Mouse (Mus musculus) kidney, postnatal 0 days (tissue): ENCODE data around the gene Hbb-bh1. TPM values are rescaled to one million over a fixed set of nuclear protein-coding genes. Genes with fewer than 3 reads are reported as not detected.
"Not testable (repeated sequence)": the region's sequence is repeated elsewhere in the genome, so short reads cannot be mapped to it uniquely, and the experiment has no call there.

Experiments used
- ATAC-seq: fragments of 200-750 bp; cut with Nextera tagmentation; replicated peaks from 2 replicates; pipeline ENCODE4 v1.8.0; 2017; ENCODE audit warnings: low read depth, moderate number of reproducible peaks, moderate TSS enrichment, moderate library complexity; ENCODE audit not compliant: low FRiP score
- DNase-seq: peaks from one replicate; pipeline ENCODE4 v3.0.0-alpha.2; 2016; ENCODE audit warnings: low spot score
- H3K27ac ChIP-seq: fragments of 300-500 bp; sonication (generic); 2 replicates; pipeline ENCODE4 v1.5.1; 2014; ENCODE audit warnings: mild to moderate bottlenecking
- H3K27me3 ChIP-seq: fragments of 300-500 bp; sonication (generic); 2 replicates; pipeline ENCODE4 v1.6.1; 2014; ENCODE audit warnings: low read length, mixed read lengths; ENCODE audit not compliant: insufficient read depth
- H3K36me3 ChIP-seq: fragments of 300-500 bp; sonication (generic); 2 replicates; pipeline ENCODE4 v1.6.1; 2014; ENCODE audit warnings: low read length, mixed read lengths; ENCODE audit not compliant: insufficient read depth
- H3K4me1 ChIP-seq: fragments of 300-500 bp; sonication (generic); replicated peaks from 2 replicates; pipeline ENCODE4 v1.6.1; 2014; ENCODE audit warnings: antibody characterized with exemption, low read length, mixed read lengths; ENCODE audit not compliant: insufficient read depth
- H3K4me2 ChIP-seq: fragments of 300-500 bp; sonication (generic); 2 replicates; pipeline ENCODE4 v1.6.1; 2014; ENCODE audit warnings: mild to moderate bottlenecking, low read length, moderate library complexity, mixed read lengths
- H3K4me3 ChIP-seq: fragments of 300-500 bp; sonication (generic); replicated peaks from 2 replicates; pipeline ENCODE4 v1.5.1; 2014; ENCODE audit warnings: low read depth, low read length
- H3K9ac ChIP-seq: fragments of 300-500 bp; sonication (generic); 2 replicates; pipeline ENCODE4 v1.6.1; 2014; ENCODE audit warnings: low read depth, low read length
- H3K9me3 ChIP-seq: fragments of 300-500 bp; sonication (generic); replicated peaks from 2 replicates; pipeline ENCODE4 v1.6.1; 2016; ENCODE audit warnings: low read length, inconsistent platforms, mixed read lengths
- CTCF ChIP-seq: IDR thresholded peaks from 2 replicates; pipeline ENCODE4 v1.5.1; 2016; ENCODE audit warnings: antibody characterized with exemption, low read depth, mild to moderate bottlenecking, moderate library complexity
- WGBS: fragments of 180-500 bp; shearing (Covaris S2); extraction: QIAGEN DNeasy Blood & Tissue Kit; methylation state at CpG from one replicate; pipeline ENCODE4 v1.1.7; 2014; 5-methylcytosine and 5-hydroxymethylcytosine counted together
- polyA plus RNA-seq: library from polyadenylated mRNA; unstranded; fragments of >200 nt; fragmentation: Nextera tagmentation; extraction: Ambion mirVana; gene quantifications from 2 replicates; pipeline ENCODE4 v1.2.1, GENCODE M21; 2015

Gene Hbb-bh1
- polyA plus RNA-seq, 1 experiment from 2014 or later, result not detected

DNA sequence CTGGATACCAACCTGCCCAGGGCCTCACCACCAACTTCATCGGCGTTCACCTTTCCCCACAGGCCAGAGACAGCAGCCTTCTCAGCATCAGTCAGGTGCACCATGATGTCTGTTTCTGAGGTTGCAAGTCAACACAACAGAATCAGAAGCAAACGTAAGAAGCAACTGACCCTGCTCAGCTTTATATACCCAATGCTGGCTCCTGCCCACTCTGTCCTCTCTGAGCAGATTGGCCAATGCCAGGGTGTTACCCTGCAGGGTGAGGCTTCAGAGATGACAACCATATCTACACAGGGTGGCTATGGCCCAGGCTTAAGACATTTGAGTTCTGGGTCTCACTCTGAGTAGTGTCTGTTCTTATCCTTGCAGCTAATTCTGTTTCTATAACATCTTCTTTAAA lies 29.2 kb downstream of the Hbb-bh1 start, which contains the start of gene Hbb-bt:
Hbb-bt (minus strand) TSS at position 231 of the 400 bp plus-strand sequence.
- DNase-seq (no peak), ATAC-seq (no peak)

DNA sequence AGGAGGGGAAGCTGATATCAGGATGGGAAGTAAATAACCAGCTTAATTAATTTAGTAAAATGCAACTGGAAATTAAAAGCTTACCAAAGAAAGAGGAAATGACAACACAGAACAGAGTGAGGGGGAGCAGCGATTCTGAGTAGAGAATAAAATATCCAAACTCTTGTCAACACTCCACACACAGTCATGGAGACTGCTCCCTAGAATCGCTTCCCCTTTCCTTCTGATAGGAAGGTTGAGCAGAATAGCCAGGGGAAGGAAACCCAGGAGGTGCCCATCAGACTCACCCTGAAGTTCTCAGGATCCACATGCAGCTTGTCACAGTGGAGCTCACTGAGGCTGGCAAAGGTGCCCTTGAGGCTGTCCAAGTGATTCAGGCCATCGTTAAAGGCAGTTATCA lies 29.8 kb downstream of the Hbb-bh1 start:
- not testable (repeated sequence) for ATAC-seq, H3K27me3 ChIP-seq, H3K4me1 ChIP-seq, H3K9ac ChIP-seq, H3K9me3 ChIP-seq, H3K27ac ChIP-seq, H3K4me2 ChIP-seq, H3K36me3 ChIP-seq, H3K4me3 ChIP-seq, DNase-seq
- WGBS, result no CpG with 5 or more reads among the region's 3 CpGs

More for the DNA sequence above, 29.2 kb downstream of the Hbb-bh1 start, which contains the start of gene Hbb-bt:
- H3K9me3 ChIP-seq, result no peaks in the 10 kb centered on the region
- H3K4me2 ChIP-seq, result no peak within 1 kb of the TSS
- H3K4me3 ChIP-seq, result no peak within 1 kb of the TSS
- H3K4me1 ChIP-seq, result no peaks in the 10 kb centered on the region
- WGBS, result 88% methylated on average over 3 of the region's 3 CpGs
- H3K9ac ChIP-seq, result no peak within 1 kb of the TSS
- no peaks in the 10 kb centered on the region for H3K36me3 ChIP-seq
- no peaks in the 10 kb centered on the region for H3K27me3 ChIP-seq
- no peak for TF ChIP-seq CTCF
- no peak within 1 kb of the TSS for H3K27ac ChIP-seq

GRCm38 (mm10) chr7:103812174-103812573 lies 30.8 kb downstream of the Hbb-bh1 start:
- Histone ChIP-seq H3K9ac (no peak overlapping the region), H3K27ac (no peak overlapping the region), H3K4me1 (no peaks in the 10 kb centered on the region), H3K36me3 (no peaks in the 10 kb centered on the region), H3K9me3 (no peaks in the 10 kb centered on the region), H3K27me3 (no peaks in the 10 kb centered on the region), H3K4me2 (no peak overlapping the region), H3K4me3 (no peak overlapping the region)
- DNase-seq (no peak), ATAC-seq (no peak)
- TF ChIP-seq CTCF, result no peak
- WGBS, result 33% methylated on average over 1 of the region's 1 CpGs

GRCm38 (mm10) chr7:103811223-103811845 lies 31.6 kb downstream of the Hbb-bh1 start:
- Histone ChIP-seq H3K27me3 (no peaks in the 10 kb centered on the region), H3K27ac (no peak overlapping the region), H3K36me3 (no peaks in the 10 kb centered on the region), H3K4me3 (no peak overlapping the region), H3K4me1 (no peaks in the 10 kb centered on the region), H3K9ac (no peak overlapping the region), H3K9me3 (no peaks in the 10 kb centered on the region), H3K4me2 (no peak overlapping the region)
- 86% methylated on average over 1 of the region's 1 CpGs for WGBS
- no peak for DNase-seq
- no peak for TF ChIP-seq CTCF
- ATAC-seq, result no peak

DNA sequence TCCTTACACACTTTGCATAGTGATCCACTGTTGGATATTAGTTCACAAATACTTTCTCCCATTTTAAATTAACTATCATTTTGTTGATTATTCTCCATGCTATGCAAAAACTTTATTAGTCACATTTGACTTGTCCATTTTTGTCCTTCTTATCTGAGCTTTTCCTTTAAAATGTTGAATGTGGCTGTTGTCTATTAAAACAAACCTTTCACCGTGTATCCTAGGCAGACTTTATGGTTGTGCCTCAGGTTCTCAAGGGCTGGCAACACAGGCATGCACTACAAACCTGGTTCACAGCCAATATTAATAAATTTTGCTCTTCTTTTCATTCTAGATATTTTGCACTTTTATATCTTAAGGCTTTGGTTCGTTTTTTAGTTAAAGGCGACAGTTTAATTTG lies 32.2 kb downstream of the Hbb-bh1 start:
- ATAC-seq (no peak), DNase-seq (no peak)
- WGBS, result 76% methylated on average over 3 of the region's 3 CpGs
- Histone ChIP-seq H3K4me2 (no peak overlapping the region), H3K4me3 (no peak overlapping the region), H3K9me3 (no peaks in the 10 kb centered on the region), H3K27me3 (no peaks in the 10 kb centered on the region), H3K4me1 (no peaks in the 10 kb centered on the region), H3K9ac (no peak overlapping the region), H3K36me3 (no peaks in the 10 kb centered on the region), H3K27ac (no peak overlapping the region)
- no peak for TF ChIP-seq CTCF

DNA sequence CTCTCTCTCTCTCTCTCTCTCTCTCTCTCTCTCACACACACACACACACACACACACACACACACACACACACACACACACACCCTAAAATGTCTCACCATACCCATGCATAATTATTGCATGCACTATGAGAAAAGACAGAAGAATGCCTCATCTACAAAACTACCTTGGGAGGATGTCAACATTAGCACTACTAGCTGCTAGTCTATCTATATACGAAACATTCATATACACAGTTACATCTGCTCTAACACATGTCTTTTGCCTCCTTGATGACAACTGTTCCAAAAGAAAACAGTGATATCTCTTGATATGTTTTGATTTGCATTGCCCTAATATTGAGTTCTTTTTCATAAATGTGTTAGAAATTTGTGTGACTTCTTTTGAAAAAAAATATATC lies 32.7 kb downstream of the Hbb-bh1 start:
- no peak overlapping the region for H3K9ac ChIP-seq
- ATAC-seq (no peak), DNase-seq (no peak)
- no peaks in the 10 kb centered on the region for H3K27me3 ChIP-seq
- no peak overlapping the region for H3K4me3 ChIP-seq
- H3K9me3 ChIP-seq, result no peaks in the 10 kb centered on the region
- no peak overlapping the region for H3K27ac ChIP-seq
- 75% methylated on average over 1 of the region's 1 CpGs for WGBS
- no peaks in the 10 kb centered on the region for H3K4me1 ChIP-seq
- no peaks in the 10 kb centered on the region for H3K36me3 ChIP-seq
- no peak overlapping the region for H3K4me2 ChIP-seq
- TF ChIP-seq CTCF, result no peak

DNA sequence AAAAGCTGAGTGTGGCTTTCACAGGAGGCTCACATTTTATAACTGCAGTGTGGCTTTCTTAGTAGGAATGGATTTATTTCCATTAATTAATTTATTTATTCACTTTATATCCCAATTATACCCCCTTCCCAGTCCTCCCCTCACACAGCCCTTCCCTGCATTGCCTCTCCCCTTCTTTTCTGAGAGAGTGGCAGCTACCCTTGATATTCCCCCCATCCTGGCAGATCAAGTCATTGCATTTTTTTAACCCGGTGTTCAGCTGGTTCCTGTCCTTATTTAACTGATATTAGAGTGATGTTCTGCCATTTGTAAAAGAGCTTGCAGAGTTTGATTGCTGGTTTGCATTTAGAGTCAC lies 33.2 kb downstream of the Hbb-bh1 start:
- Histone ChIP-seq H3K9me3 (no peaks in the 10 kb centered on the region), H3K36me3 (no peaks in the 10 kb centered on the region), H3K4me1 (no peaks in the 10 kb centered on the region), H3K4me2 (no peak overlapping the region), H3K27me3 (no peaks in the 10 kb centered on the region), H3K4me3 (no peak overlapping the region), H3K9ac (no peak overlapping the region), H3K27ac (no peak overlapping the region)
- TF ChIP-seq CTCF, result no peak
- ATAC-seq, result no peak
- no peak for DNase-seq
- WGBS, result 74% methylated on average over 1 of the region's 1 CpGs
